Mouse (Mus musculus) embryo, embryonic 11.5 days (tissue): Measurements from ENCODE around the gene Gtf2i.
A peak's percentile ranks its signal among the peaks of the same experiment; 100 is the strongest.

Experiments
- DNase-seq: peaks from one replicate; pipeline ENCODE4 v3.0.0-alpha.2; 2012; ENCODE audit warnings: low read depth, low spot score

Gtf2i gene

DNA sequence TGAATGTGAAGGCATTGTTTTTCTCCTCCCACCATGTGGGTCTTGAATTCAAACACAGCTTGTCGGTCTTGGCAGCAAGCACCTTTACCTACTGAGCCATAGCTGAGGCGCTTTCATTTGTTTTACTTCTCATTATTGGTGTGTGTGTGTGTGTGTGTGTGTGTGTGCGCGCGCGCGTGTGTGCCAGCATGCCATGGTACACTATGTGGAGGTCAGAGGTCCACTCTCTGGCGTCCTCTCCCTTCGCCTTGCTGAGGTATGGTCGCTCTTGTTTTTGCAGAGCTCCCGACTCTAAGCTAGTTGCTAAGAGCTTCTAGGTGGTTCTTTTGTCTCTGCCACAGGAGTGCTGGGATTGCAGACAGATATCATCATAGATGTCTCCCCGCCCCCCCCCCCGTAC is 7.8 kb upstream of the Gtf2i start:
- no peak for DNase-seq

DNA sequence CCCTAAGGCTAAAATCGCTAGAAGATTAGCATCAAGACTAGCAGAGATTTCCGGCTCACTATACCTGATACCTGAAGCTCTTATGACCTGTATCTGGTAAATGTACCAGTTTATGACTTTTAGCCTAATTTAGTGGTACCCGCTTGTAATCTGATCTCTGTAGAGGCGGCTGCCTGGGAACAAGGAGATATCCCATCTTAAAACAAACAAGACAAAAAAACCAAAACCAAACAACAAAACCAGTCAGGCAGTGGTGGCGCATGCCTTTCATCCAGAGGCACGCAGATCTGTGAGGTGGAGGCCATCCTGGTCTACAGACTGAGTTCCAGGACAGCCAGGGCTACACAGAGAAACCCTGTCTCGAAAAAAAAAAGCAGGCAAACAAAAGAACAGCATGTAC is 7.1 kb upstream of the Gtf2i start:
- no peak for DNase-seq

DNA sequence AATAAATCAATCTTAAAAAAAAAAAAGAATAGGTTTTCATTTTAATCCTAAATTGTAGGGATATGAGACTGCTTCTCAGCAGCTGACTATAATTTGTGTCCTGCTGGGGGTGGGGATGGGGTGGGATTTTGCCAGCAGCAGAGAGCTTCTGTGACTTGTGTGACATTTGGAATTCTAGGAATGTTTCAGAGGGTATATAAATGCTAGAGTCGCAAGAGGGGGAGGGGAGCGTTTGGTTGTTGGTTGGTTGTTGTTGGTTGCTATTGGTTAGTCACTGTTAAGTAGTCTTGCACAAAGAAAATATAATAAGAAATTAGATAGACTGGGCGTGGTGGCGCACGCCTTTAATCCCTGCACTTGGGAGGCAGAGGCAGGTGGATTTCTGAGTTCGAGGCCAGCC is 4.3 kb upstream of the Gtf2i start:
- no peak for DNase-seq

DNA sequence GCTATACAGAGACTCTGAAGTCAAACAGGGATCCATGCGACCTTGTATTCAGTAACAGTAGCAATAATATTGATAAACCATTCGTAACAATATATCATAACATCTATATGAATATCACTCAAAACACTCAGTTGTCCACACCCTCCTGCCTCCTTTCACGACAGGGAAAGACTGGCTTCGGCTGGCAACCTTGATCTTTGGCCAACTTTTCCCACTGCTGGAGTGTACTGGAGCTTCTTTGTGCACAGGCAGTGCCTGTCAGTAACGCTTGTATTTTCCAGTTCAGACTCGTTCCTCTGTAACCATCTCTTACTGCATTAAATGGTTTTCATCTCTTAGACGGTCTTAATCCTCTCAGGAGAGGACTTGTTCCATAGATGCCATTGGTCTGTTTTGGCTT is 2.2 kb upstream of the Gtf2i start:
- no peak for DNase-seq

DNA sequence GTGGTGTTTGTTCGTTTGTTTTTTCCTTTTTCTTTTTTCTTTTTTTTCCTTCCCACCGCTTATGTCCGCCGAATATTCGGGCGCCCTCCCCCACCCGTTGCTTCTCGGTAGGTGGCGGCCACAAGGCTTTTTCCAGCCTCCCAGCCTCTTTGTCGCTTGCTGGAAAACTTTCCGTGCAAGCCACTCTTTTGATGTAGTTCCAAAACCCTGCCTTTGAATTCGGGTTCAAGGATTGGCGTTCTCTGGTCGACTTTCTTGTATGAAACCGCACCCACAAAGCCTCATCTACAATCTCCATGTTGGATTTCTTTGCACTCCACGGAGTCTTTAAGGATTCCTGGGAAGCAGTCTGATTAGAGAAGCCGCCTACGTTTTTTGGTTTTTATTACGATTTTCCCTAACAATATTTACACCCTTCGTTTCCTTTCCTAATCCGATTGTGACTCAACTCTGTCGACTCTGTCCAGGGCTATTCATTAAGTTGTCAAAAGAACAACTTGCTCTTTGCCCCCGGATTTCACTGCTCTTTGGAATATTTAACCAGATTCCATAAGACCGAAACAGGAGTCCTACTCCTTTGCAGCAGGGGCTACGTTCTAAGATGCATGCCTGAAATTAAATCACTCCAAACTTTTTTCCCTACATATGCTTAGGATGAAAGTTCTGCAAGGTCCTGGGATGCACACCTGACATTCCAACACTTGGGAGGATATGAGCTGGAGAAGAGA is 1.2 kb upstream of the Gtf2i start:
- no peak for DNase-seq

DNA sequence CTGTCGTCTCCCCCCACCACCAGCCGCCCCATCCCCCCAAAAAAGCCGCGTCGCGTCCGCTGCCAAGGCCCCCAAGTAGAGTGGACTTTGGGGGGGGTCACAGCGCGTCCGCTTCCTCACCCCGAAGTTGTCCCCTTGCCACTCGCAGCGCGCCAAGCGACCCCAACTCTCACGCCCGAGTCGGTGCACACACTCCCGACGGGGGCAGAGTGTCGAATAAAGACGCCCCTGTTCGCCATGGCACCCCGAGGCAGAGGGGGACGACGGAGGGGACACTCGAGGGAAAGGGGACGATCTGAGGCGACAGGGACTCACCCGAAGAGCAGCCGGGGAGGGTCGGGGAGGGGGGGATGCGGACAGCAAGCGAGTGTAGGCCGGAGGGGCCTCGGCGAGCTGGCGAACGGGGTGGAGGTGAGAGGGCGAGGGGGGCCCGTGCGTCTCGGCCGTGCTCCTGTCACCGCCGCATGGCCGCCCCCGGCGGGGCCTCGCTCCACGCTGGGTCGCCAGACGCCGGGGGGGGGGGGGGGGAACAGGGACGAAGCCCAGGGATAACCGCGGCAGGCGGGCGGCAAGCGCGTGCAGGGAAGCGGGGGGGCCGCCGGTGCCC is 389 bp downstream of the Gtf2i start:
- peak; percentile 46 for DNase-seq

DNA sequence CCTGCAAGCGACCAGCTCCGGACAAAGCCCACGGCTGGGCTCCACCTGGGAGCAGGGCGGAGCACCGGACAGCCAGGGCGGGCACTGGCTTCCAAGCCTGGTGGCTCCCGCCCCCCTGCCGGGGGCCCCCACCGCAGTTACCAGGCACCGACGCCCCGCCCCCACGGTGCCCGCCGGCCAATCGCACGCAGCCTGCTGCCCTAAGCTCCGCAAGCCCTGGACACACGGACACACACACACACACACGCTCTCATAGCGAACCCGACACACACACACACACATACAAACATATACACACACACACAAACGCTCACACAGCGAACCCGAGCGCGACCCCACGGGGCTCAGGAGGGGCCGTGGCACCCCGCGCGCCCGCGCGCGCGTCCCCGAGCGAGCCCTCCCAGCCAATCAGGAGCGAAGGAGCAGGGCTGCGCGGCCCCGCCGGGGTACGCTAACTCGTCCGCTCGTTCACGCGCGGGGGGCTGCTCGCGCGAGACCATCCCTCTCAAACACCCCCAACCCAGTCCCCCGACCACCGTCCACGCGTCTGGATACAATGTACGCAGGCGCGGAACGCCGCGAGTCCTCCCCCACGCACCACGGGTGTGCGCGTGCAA is 1.0 kb downstream of the Gtf2i start:
- DNase-seq: peak; percentile 96

DNA sequence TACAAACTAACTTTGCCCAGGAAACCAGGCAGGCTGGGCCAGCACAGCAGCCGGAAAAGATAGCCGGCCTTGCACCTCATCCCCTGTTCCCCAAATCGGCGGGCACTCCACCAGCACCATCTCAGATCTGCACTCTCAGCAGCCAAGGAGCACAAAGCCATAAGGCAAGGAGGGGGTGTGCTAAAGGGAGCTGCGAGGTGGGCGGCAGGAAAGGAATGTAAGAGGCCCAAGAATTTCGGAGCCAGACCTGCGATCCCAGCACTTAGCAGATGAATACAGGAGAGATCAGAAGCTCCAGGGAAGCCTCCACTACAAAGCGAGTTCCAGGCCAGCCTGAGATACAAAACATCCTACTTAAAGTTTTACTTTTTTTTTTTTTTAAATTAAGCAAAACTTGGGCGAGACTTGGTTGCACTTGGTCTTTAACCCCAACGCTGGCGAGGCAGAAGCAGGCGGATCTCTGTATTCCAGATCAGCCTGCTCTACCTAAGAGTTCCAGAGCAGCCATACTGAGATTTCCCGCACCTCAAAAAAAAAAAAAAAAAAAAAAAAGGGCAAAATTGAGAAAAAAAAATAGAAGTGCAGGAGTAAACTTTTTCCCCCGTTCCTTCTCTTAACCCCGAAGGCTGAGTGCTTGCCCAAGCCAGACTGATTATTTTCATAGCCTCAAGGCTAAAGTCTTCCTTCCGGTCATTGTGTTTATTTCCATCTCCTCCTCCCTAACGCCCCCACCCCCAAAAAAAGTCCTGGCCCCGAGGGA is 1.7 kb downstream of the Gtf2i start:
- DNase-seq: no peak

DNA sequence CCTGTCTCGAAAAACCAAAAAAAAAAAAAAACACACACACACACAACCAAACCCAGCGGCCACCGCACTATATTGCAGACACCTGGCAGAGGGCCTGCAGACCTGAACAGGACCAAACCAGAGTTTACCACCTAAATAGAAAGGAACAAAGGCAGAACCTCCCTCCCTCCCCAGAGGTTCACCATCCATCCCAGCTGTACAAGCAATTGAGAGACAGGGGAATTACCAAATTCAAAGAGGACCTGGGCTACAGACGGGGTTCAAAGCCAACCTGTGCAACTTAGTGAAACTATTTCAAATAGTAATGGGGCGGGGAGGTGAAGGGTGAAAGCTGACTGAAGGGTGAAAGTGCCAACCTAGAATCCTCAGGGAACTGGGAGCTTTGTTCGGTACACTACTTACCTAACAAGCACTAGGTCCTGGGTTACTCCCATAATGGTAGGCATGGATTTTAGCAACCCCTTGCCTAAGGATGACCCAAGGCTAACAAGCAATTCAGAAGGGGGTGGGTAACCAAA is 2.6 kb downstream of the Gtf2i start:
- no peak for DNase-seq

DNA sequence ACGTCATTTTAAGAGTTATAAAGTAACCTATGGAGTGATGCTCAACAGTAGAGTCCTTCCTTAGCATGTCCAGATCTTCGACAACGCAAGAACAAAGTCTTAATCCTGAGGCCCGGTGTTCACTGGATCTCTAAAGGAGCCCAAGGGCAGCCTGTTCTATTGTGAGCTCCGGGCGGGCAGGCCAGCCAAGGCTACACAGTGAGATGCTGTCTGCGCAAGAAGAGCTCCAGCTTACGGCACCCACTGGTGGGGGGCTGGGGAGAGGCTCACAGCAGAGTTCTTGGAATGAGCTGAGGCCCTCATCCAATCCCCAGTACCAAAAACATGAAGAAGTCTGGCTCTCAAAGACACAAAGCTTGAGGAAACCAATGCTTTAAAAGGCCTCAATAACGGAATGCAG is 4.4 kb downstream of the Gtf2i start:
- DNase-seq: no peak

DNA sequence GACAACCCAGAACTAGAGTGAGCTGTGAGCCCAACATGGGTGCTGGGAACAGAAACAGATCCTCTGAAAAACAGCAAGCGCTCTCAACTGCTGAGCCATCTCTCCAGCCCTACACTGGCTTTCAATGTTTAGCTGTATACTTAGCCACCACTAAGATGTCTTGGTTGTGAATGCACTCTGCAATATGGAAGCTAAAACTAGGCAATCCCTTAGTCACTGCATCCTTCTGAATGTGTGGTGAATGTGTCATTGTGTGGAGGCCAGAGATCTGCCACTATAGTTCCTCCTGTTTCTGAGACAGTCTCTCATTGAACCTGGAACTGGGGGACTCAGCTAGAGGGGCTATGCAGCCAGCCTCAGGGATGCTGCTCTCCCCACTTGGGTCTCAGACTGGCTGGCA is 5.2 kb downstream of the Gtf2i start:
- no peak for DNase-seq

DNA sequence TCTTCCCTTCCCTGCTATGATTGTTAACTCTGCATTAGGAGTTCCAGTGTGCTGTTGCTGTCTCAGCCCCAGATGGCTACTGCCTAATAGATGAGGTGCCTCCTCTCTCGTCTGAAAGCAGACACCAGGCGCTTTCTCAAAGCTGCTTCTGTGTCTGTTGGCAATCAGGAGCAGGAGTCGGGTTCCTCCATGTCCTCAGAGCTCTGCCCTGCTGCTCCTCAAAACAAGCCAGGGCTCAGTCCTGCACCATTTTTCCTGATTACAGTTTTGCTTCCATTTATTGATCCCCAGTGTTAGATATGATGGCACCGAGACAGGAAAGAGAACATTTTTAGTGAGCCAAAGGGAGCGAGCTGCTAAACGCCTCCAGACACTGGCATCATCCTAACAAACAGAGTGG is 9.9 kb downstream of the Gtf2i start:
- DNase-seq: no peak

DNA sequence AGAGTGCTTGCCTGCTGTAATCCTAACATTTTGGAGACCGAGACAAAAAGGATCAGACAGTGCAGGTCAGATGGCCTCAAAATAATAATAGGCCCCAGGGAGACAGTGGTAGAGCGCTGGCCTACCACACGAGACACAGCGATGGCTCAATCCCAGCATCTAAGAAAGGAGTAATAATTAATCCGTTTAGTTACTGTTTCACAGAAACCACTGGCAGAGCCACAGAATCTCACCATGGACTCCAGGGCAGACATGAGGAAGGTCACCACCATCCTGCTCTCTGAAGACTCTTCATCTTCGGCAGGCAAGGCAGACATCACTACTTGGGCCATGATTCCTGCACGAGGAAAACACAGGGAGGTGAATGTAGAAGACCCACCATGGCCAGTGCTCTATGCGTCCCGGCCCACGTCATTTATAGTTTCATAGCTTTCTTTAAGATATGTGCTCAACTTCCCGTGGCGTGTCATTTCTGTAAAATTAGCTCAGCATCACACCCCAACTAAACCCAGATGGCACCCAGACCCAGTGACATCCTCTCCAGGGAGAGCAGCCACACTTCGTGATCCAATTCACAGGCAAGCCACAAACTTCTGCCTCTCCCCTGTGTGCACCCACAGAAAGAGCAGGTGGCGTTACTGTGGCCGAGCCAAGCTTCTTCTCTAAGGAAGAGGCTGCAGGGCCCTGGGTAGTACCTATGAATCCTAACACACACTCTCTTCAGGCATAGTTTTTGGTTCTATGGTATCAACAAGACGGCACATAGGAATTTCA is 19.1 kb downstream of the Gtf2i start:
- DNase-seq: no peak

DNA sequence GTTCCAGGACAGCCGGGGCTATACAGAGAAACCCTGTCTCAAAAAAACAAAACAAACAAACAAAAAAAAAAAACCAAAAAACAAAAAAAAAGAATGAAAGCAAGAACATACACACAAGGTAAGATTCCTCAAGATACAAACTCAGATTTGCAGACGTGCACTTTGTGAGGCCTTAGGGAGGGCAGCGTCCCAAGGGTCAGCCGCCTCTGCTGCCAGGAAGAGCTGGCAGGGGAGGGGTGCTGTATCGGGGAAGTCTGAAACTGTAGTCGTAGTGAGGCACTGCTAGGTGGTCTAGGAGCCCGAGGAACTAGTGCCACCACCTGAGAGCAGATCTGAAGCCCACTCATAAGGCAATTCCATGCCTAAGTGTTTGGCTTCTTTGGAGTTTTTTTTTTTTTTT is 20.0 kb downstream of the Gtf2i start:
- DNase-seq: no peak

DNA sequence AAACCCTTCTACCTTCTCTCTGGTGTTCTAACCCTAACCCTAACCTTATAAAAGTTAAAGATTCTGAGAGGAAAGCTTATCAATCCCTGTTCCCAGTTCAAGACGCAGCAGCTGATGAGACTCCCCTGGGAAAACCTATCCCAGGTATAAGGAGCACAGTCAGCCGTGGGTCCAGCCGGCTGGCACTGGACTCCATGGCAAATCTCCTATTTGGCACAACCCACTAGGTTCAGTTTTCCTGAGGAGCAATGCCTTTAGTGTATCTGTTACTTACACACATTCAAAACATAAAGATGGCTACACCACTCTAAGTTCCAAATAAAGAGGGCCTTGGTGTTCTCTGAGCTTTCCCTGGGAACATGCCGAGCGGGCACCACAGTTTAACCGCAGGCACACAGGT is 23.5 kb downstream of the Gtf2i start:
- DNase-seq: no peak

DNA sequence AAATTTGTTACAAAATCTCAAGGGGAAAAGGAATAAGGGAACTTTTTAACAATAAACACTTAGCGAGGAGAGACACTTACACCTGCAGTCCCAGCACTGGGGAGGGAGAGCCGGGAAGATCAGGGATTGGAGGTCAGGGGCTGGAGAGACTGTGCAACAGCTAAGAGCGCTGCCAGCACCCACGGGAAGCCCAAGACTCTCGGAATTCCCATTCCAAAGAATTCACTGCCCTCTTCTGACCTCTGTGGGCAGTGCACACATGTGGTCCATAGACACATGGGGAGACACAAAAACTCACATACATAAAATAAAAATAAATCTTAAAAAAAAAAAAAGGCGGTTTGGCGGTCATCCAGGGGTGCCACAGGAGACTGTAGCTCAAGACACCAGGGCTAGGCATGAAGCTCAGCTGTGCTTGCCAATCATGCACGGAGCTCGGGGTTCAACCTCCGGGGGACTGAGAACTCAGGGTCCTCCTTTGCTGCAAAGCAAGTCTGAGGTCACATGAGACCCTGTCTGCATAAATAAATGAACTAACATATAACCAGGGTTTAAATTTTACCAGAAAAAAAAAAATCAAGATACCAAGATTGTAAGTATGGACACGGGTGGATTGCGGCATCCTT is 24.5 kb downstream of the Gtf2i start:
- DNase-seq: no peak

DNA sequence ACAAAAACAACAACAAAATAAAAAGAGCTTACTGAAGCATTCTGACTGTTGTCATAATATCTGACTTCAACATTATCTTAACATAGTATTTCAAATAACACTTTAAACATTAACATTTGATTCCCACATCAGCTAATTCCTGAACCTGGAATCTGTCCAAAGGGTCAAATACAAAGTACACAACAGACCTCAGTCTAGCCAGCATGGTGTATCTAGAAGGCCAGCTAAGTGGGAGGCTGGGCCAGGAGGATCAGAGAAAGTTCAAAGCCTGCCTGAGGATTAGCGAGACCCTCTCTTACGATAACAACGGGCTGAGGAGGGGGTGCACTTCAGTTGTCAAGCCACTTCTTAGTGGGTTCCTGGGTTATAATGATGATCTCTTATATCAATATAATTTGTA is 26.5 kb downstream of the Gtf2i start:
- DNase-seq: no peak

DNA sequence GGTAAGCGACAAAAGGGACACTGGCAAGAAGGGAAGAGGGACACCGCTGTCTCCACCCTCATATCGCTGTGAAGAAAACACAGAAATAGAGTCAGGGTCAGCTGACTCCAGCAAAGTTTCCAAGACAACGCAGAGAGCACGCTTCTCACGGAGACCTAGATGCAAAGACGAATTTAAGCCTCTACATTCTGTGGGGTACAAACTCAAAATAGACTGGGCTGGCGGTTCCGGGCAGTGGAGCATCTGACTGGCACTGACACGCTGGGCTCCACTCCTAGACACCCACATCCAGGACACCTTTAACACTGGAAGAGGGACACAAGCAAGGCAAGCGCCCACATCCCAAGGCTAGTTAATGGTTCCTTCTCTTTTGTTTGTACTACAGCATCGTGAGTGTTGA is 29.6 kb downstream of the Gtf2i start:
- no peak for DNase-seq

DNA sequence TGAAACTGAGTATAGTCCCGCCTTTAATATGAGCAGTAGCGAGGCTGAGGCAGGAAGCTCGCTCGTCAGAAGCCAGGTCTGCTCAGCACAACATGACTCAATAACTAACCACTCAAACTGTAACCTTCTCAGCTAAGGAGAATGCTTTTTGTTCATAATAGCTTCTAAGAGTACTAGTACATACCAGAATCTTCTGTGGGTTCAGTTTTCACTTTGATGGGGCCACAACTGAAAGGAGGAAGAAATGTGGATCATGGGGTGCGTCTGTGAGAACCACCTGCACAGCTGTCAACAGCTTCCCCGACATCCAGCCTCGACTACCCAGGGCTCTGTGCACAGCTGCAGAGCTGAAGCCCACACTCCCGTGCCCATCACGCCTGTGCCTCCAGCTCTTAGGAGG is 32.0 kb downstream of the Gtf2i start:
- no peak for DNase-seq

DNA sequence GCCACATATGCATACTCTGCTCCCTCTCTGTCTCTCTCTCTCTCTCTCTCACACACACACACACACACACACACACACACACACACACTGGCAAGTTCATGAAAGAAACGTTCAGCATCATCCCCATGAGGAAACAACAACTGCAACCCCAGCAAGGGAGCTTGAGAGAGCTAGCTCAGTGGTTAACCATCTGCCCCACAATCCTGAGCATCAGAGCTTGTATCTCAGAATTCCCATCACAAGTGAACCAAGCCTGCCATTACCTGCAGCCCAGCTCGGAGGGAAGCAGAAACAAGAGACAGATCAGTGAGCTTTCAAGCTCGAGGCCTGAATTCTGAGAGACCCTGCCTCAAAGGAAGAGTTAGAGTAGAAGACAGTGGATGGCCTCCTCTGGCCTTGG is 32.5 kb downstream of the Gtf2i start:
- DNase-seq: no peak

DNA sequence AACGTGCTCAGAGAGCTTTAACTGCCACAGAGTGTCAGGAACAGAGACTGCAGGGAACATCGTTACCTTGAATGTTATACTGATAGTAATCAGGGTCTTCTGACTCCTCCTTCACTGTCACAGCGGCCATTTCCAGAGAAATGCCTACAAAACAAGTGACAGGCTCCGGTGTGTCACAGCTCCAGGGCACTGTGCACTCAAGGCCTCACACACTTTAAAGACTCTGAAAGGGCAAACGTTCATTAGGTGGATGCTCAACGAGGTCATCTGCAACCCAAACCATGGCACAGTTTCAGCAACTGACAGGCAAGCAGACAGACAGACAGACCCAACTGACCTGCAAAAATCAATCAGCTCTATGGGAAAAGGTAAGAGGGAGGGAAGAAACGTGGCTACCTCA is 35.2 kb downstream of the Gtf2i start:
- no peak for DNase-seq
